In genomic region chr15:77099756-77100155, GRCm38 (mm10) we compare ENCODE assay signal across 18 mouse cellular contexts. TPM values are rescaled to one million over a fixed set of nuclear protein-coding genes. Genes with fewer than 3 reads are reported as not detected.
"Had no signal": no experiment of that assay in that cellular context is flagged by ENCODE, and none has a peak within 500 bp of the region (broad histone marks: within the 10 kb centered on the region; RNA-seq: fewer than 3 reads in every experiment).

No protein-coding gene starts in this region.

- H3K27me3 ChIP-seq: kidney, embryonic 15.5 days; liver, embryonic 15.5 days; neural tube, embryonic 12.5 days had no signal

- H3K4me2 ChIP-seq: kidney, embryonic 15.5 days; liver, embryonic 11.5 days; liver, embryonic 15.5 days; neural tube, embryonic 12.5 days had no signal

- DNase-seq: kidney, adult 2 months; kidney, postnatal 25 days; lung, adult 2 months; lung, postnatal 10 days; lung, postnatal 4 days; midbrain, embryonic 14.5 days; thymus, postnatal 36 days had no signal

- H3K4me3 ChIP-seq: kidney, embryonic 15.5 days; left cerebral cortex, adult 2 months; limb, embryonic 10.5 days; liver, embryonic 15.5 days; midbrain, embryonic 10.5 days; neural tube, embryonic 12.5 days had no signal

RNA-seq across cellular contexts. Expression of gene Mb, which starts 49.3 kb away (rescaled TPM):
- total RNA-seq: left cerebral cortex, postnatal 14 days; megakaryocyte, adult 5-6 weeks; neutrophil, adult 5-6 weeks had no signal

RNA-seq across cellular contexts. Expression of gene Apol6, which starts 55.2 kb away (rescaled TPM):
- total RNA-seq: megakaryocyte, adult 5-6 weeks; neutrophil, adult 5-6 weeks had no signal
- polyA plus RNA-seq: limb, embryonic 10.5 days; liver, embryonic 11.5 days; midbrain, embryonic 10.5 days; midbrain, embryonic 14.5 days; neural tube, embryonic 12.5 days; thymus, postnatal 0 days had no signal
